Mouse (Mus musculus) ovary, adult 10 weeks (tissue): ENCODE measurements around the gene Neil1. TPM values are rescaled to one million over a fixed set of nuclear protein-coding genes. Genes with fewer than 3 reads are reported as not detected.

Source experiments
- polyA plus RNA-seq: library from polyadenylated mRNA; stranded (reverse); fragments of 350-450 nt; fragmentation: Illumina TruSeq; extraction: RNeasy Lipid Tissue Mini Kit (QIAGEN cat#74804); gene quantifications from one replicate; pipeline ENCODE4 v1.2.3, GENCODE M21; 2014

The Neil1 gene
- polyA plus RNA-seq = 0.63 TPM

DNA sequence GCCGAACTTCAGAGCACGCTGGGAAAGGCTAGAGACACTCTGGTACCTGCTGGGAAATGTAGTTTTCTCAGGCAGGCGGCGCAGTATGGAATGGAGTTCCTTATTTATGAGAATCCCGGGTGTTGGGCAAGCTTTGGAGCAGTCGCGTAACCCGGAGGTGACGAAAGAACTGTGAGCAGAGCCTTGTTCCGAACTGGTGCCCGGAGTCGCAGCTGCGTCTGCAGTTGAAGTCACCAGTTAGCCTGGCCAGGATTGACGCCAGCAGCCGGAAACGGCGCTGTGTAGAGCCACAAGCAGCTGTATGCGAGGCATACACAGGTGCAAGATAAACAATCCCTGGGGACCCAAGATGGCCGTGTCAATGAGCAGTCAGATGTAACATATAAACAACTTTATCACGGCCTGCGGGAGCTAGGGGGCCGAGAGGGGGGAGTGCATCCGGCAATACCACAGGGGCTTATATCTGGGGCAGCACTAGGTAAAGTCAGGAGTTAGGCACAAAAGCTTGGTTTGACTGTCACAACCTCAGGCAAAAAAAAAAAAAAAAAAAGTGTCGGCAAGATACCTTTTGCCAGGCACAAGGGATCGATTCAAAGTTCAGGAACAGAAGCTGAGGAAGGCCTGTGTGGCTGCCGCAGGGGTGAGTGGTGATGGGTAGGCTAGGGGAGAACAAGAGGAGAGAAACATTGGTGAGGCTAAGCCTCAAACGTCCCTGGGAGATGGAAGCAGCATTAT, at the start of gene Neil1:
Gene Neil1 (minus strand): TSS at position 162 of the 735 bp plus-strand sequence.

GRCm38 (mm10) chr9:57158013-57158470, 9.9 kb upstream of the Neil1 start, which contains the start of gene Commd4:
Commd4 (minus strand) TSS chr9:57158331.

GRCm38 (mm10) chr9:57130577-57131433, 17.3 kb downstream of the Neil1 start, which contains the start of gene Man2c1:
Man2c1 (plus strand) TSS chr9:57130690.

Other genes with a start within 250 kb of the Neil1 start
- gene Snx33, start 219.9 kb downstream of the Neil1 start, polyA plus RNA-seq = 5.0 TPM
- 58.6 TPM for gene Imp3, start 210.8 kb downstream of the Neil1 start, polyA plus RNA-seq
- gene Snupn, start 197.4 kb downstream of the Neil1 start, polyA plus RNA-seq = 15.1 TPM
- gene Ptpn9, start 153.4 kb downstream of the Neil1 start, polyA plus RNA-seq = 39.4 TPM
- gene Sin3a, start 76.3 kb downstream of the Neil1 start, polyA plus RNA-seq = 58.1 TPM
- 8.5 TPM for gene Man2c1, start 17.6 kb downstream of the Neil1 start, polyA plus RNA-seq
- gene Commd4, start 10.0 kb upstream of the Neil1 start, polyA plus RNA-seq = 6.1 TPM
- not detected for gene Trcg1, start 88.3 kb upstream of the Neil1 start, polyA plus RNA-seq
- 2.1 TPM for gene 1700017B05Rik, start 114.3 kb upstream of the Neil1 start, polyA plus RNA-seq